Mouse (Mus musculus): ENCODE measurements around the gene Gm11492. TPM values are rescaled to one million over a fixed set of nuclear protein-coding genes. Genes with fewer than 3 reads are reported as not detected.

Gene Gm11492
- polyA plus RNA-seq (2011; ENCODE audit: insufficient read depth, insufficient read length, low read depth, missing spikeins): 0.46 TPM in 1 of 2 replicates, not detected in the other

DNA sequence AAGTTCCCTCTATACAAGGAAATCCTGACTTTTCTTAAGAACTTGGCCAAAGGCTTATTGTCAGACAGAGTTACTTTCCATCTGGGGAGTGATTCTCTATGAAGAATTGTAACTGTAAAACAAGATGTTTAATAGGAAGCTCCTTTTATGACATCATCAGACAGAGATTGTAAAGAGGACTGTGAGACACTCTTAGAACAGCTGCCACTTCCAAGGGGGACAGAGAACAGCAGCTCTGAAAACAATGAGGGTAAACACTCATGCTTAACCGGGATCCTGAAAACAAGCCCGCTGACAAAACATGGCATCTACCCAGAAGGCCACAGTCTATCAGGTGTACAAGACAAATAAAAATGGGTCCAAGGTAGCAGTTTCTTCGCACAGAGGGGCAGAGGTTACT, at the start of gene Gm11492:
TSS of gene Gm11492 (plus strand) at position 153 of the 400 bp plus-strand sequence.
- no peak within 1 kb of the TSS for H3K9ac ChIP-seq (ENCODE audit: low read depth, poor library complexity, severe bottlenecking)
- no peaks in the 10 kb centered on the region for H3K36me3 ChIP-seq (ENCODE audit: control insufficient read depth, insufficient read depth, low read length, poor library complexity, severe bottlenecking)
- no peaks in the 10 kb centered on the region for H3K27me3 ChIP-seq (ENCODE audit: control insufficient read depth, insufficient read depth, low read length, poor library complexity, severe bottlenecking)
- TF ChIP-seq EP300 (IDR thresholded peaks at IDR 0.05; ENCODE audit: insufficient read depth, low read depth, low read length) (no peak), CTCF (IDR thresholded peaks at IDR 0.05; ENCODE audit: low read depth, low read length) (no peak), POLR2A (IDR thresholded peaks at IDR 0.05; ENCODE audit: insufficient read depth, low read length) (no peak)
- no peaks in the 10 kb centered on the region for H3K4me1 ChIP-seq (ENCODE audit: control insufficient read depth, insufficient read depth, low read length)
- no peak within 1 kb of the TSS for H3K4me3 ChIP-seq (ENCODE audit: low read depth, low read length)
- H3K27ac ChIP-seq (ENCODE audit: insufficient read depth, low read length): no peak within 1 kb of the TSS
- H3K9me3 ChIP-seq (replicated peaks; ENCODE audit: control insufficient read depth, insufficient read depth, low read length, poor library complexity, severe bottlenecking): no peaks in the 10 kb centered on the region

DNA sequence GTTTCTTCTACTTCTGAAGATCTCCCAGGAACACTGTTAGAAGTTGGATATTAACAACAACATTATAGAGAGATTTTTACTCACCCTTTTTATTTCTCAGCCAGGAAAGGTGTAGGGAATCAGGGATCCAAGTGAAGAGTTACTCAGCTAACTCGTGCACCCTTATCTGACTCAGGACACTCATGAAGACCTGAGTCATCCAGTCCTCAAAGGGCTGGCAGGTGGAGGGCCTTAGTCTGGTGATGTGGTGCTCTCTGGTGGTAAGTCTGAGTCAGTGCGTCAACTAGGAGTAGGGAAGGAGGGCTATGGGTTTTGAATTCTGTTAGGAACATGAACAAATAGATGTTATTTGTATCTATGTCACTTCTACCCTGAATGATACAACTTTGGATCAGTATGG, 47.2 kb upstream of the Gm11492 start:
- no peak overlapping the region for H3K27ac ChIP-seq (ENCODE audit: insufficient read depth, low read length)
- no peak overlapping the region for H3K9ac ChIP-seq (ENCODE audit: low read depth, poor library complexity, severe bottlenecking)
- H3K9me3 ChIP-seq (replicated peaks; ENCODE audit: control insufficient read depth, insufficient read depth, low read length, poor library complexity, severe bottlenecking): no peaks in the 10 kb centered on the region
- no peak overlapping the region for H3K4me3 ChIP-seq (ENCODE audit: low read depth, low read length)
- H3K27me3 ChIP-seq (ENCODE audit: control insufficient read depth, insufficient read depth, low read length, poor library complexity, severe bottlenecking): no peaks in the 10 kb centered on the region
- no peak for TF ChIP-seq EP300 (IDR thresholded peaks at IDR 0.05; ENCODE audit: insufficient read depth, low read depth, low read length)
- TF ChIP-seq POLR2A (IDR thresholded peaks at IDR 0.05; ENCODE audit: insufficient read depth, low read length): no peak
- TF ChIP-seq CTCF (IDR thresholded peaks at IDR 0.05; ENCODE audit: low read depth, low read length): peak; percentile 76
- H3K4me1 ChIP-seq (ENCODE audit: control insufficient read depth, insufficient read depth, low read length): no peaks in the 10 kb centered on the region
- H3K36me3 ChIP-seq (ENCODE audit: control insufficient read depth, insufficient read depth, low read length, poor library complexity, severe bottlenecking): peaks cover 4% of the 10 kb centered on the region; the same call in 1 of the 2 replicates

DNA sequence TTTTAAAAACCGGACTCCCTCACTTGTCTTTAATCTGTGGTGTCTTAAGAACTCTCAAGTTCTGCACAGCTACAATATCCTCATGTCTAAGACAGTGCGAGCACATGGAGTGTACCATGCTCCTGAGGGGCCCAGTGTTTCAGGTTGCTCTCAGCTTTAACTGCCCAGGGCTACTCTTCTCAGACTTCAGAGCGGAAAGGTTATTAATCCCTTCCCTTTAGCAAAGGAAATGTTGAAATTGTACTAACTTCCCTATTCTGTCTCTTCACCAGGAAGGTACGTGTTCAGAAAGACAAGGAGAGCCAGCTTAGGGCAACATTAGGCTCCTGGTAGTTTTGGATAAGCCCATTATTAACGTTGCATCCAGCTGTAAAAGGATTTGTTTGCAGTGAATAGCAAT, 43.0 kb upstream of the Gm11492 start:
- Histone ChIP-seq H3K36me3 (ENCODE audit: control insufficient read depth, insufficient read depth, low read length, poor library complexity, severe bottlenecking) (0 out of 2 replicates have a peak, but pooled peaks cover 2% of the 10 kb centered on the region), H3K4me1 (ENCODE audit: control insufficient read depth, insufficient read depth, low read length) (no peaks in the 10 kb centered on the region), H3K4me3 (ENCODE audit: low read depth, low read length) (no peak overlapping the region), H3K9ac (ENCODE audit: low read depth, poor library complexity, severe bottlenecking) (no peak overlapping the region), H3K27ac (ENCODE audit: insufficient read depth, low read length) (no peak overlapping the region), H3K9me3 (replicated peaks; ENCODE audit: control insufficient read depth, insufficient read depth, low read length, poor library complexity, severe bottlenecking) (no peaks in the 10 kb centered on the region), H3K27me3 (ENCODE audit: control insufficient read depth, insufficient read depth, low read length, poor library complexity, severe bottlenecking) (no peaks in the 10 kb centered on the region)
- no peak for TF ChIP-seq POLR2A (IDR thresholded peaks at IDR 0.05; ENCODE audit: insufficient read depth, low read length)

DNA sequence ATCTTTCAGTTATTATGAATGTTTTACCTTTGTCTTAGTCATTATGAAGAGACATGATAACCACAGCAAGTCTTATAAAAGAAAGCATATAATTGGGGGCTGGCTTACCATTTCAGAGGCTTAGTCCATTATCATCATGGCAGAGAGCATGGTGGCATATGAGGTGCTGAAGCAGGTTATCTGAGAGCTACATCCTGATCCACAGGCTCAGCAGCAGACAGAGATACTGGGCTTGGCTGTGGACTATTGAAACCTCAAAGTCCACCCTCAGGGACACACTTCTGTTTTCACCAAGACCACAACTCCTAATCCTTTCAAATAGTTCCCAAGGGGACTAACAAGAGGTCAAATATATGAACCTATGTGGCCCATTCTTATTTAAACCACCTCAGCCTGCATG, 42.5 kb upstream of the Gm11492 start:
- no peak overlapping the region for H3K4me3 ChIP-seq (ENCODE audit: low read depth, low read length)
- TF ChIP-seq EP300 (IDR thresholded peaks at IDR 0.05; ENCODE audit: insufficient read depth, low read depth, low read length) (no peak), CTCF (IDR thresholded peaks at IDR 0.05; ENCODE audit: low read depth, low read length) (no peak), POLR2A (IDR thresholded peaks at IDR 0.05; ENCODE audit: insufficient read depth, low read length) (no peak)
- no peaks in the 10 kb centered on the region for H3K9me3 ChIP-seq (replicated peaks; ENCODE audit: control insufficient read depth, insufficient read depth, low read length, poor library complexity, severe bottlenecking)
- no peaks in the 10 kb centered on the region for H3K36me3 ChIP-seq (ENCODE audit: control insufficient read depth, insufficient read depth, low read length, poor library complexity, severe bottlenecking)
- no peak overlapping the region for H3K27ac ChIP-seq (ENCODE audit: insufficient read depth, low read length)
- no peak overlapping the region for H3K9ac ChIP-seq (ENCODE audit: low read depth, poor library complexity, severe bottlenecking)
- no peaks in the 10 kb centered on the region for H3K4me1 ChIP-seq (ENCODE audit: control insufficient read depth, insufficient read depth, low read length)
- no peaks in the 10 kb centered on the region for H3K27me3 ChIP-seq (ENCODE audit: control insufficient read depth, insufficient read depth, low read length, poor library complexity, severe bottlenecking)

DNA sequence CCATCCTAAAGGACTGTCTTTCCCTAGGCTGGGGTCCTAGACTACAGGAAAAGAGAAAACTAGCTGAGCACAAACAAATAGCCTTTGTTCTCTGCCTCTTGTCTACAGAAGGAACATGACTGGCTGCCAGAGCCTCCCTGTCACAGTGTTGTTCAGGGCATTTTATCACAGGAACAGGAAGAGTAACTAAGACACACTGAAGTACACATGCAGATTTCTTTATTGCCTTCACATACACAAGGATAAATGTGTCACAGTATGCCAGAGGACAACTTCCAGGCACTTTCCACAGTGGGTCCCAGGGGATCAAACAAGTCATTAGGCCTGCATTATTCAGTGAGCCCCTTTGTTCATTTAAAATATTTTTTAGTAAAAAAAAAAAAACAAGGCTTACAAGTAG, 41.7 kb upstream of the Gm11492 start:
- H3K9me3 ChIP-seq (replicated peaks; ENCODE audit: control insufficient read depth, insufficient read depth, low read length, poor library complexity, severe bottlenecking): no peaks in the 10 kb centered on the region

DNA sequence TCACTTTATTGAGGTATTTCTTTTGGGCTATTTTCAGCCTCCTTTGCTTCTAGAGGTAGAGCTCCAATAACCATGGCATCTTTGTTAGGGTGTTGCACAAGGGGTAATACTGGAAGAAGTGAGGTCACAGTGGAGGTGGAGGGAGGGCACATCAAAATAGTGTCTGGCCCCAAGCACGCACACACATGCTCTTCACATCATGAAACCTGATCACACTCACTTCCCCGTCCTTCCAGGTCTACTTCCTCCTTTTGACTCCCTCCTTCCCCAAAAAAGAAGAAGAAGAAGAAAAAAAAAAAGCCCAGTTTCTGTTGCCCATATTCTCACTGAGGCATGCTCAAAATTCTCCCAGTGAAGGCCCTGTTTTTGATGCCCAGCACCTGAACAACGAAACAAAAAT, 39.1 kb upstream of the Gm11492 start:
- no peak for TF ChIP-seq POLR2A (IDR thresholded peaks at IDR 0.05; ENCODE audit: insufficient read depth, low read length)
- TF ChIP-seq EP300 (IDR thresholded peaks at IDR 0.05; ENCODE audit: insufficient read depth, low read depth, low read length): no peak
- no peak for TF ChIP-seq CTCF (IDR thresholded peaks at IDR 0.05; ENCODE audit: low read depth, low read length)
- no peaks in the 10 kb centered on the region for H3K4me1 ChIP-seq (ENCODE audit: control insufficient read depth, insufficient read depth, low read length)

More for the DNA sequence above, 41.7 kb upstream of the Gm11492 start:
- no peak for TF ChIP-seq POLR2A (IDR thresholded peaks at IDR 0.05; ENCODE audit: insufficient read depth, low read length)
- no peak for TF ChIP-seq CTCF (IDR thresholded peaks at IDR 0.05; ENCODE audit: low read depth, low read length)
- no peak for TF ChIP-seq EP300 (IDR thresholded peaks at IDR 0.05; ENCODE audit: insufficient read depth, low read depth, low read length)
- no peak overlapping the region for H3K4me3 ChIP-seq (ENCODE audit: low read depth, low read length)
- H3K9ac ChIP-seq (ENCODE audit: low read depth, poor library complexity, severe bottlenecking): no peak overlapping the region
- no peak overlapping the region for H3K27ac ChIP-seq (ENCODE audit: insufficient read depth, low read length)
- H3K36me3 ChIP-seq (ENCODE audit: control insufficient read depth, insufficient read depth, low read length, poor library complexity, severe bottlenecking): no peaks in the 10 kb centered on the region
- no peaks in the 10 kb centered on the region for H3K27me3 ChIP-seq (ENCODE audit: control insufficient read depth, insufficient read depth, low read length, poor library complexity, severe bottlenecking)
- no peaks in the 10 kb centered on the region for H3K4me1 ChIP-seq (ENCODE audit: control insufficient read depth, insufficient read depth, low read length)

More for the DNA sequence above, 39.1 kb upstream of the Gm11492 start:
- no peak overlapping the region for H3K9ac ChIP-seq (ENCODE audit: low read depth, poor library complexity, severe bottlenecking)
- no peak overlapping the region for H3K27ac ChIP-seq (ENCODE audit: insufficient read depth, low read length)
- H3K27me3 ChIP-seq (ENCODE audit: control insufficient read depth, insufficient read depth, low read length, poor library complexity, severe bottlenecking): no peaks in the 10 kb centered on the region
- H3K4me3 ChIP-seq (ENCODE audit: low read depth, low read length): no peak overlapping the region
- H3K9me3 ChIP-seq (replicated peaks; ENCODE audit: control insufficient read depth, insufficient read depth, low read length, poor library complexity, severe bottlenecking): no peaks in the 10 kb centered on the region
- no peaks in the 10 kb centered on the region for H3K36me3 ChIP-seq (ENCODE audit: control insufficient read depth, insufficient read depth, low read length, poor library complexity, severe bottlenecking)
